Mouse (Mus musculus) MEL (cell line): Measurements from ENCODE around the gene Arfip1. TPM values are rescaled to one million over a fixed set of nuclear protein-coding genes. Genes with fewer than 3 reads are reported as not detected.
A peak's percentile ranks its signal among the peaks of the same experiment; 100 is the strongest.

Experiments
- DNase-seq: peaks from one replicate; pipeline ENCODE4 v3.0.0; 2011; ENCODE audit warnings: low read depth, low spot score
- H3K27ac ChIP-seq: 2 replicates; pipeline ENCODE4 v1.5.1; 2012; ENCODE audit warnings: low read depth, mild to moderate bottlenecking, control low read depth, low read length, moderate library complexity; ENCODE audit not compliant: control insufficient read depth
- H3K27me3 ChIP-seq, 2 experiments: fragments of 150-350 bp in 1 of 2; sonication (generic) in 1 of 2; 2 replicates each; pipeline ENCODE4 v1.6.1; 2012; ENCODE audit warnings: low read length in 2 of 2, mild to moderate bottlenecking in 2 of 2, improper control_type of control experiment in 1 of 2, moderate library complexity in 1 of 2; ENCODE audit not compliant: insufficient read depth in 2 of 2, control insufficient read depth in 1 of 2
- H3K36me3 ChIP-seq, 2 experiments: 2 replicates each; pipeline ENCODE4 v1.6.1; 2012 to 2014; ENCODE audit warnings: low read length in 2 of 2, improper control_type of control experiment in 1 of 2, inconsistent platforms in 1 of 2, mild to moderate bottlenecking in 1 of 2; ENCODE audit not compliant: insufficient read depth in 2 of 2, control insufficient read depth in 1 of 2
- H3K4me1 ChIP-seq, 2 experiments: fragments of 150-350 bp in 1 of 2; sonication (generic) in 1 of 2; 2 replicates each; pipeline ENCODE4 v1.6.1; 2012; ENCODE audit warnings: low read length in 2 of 2, improper control_type of control experiment in 1 of 2, mild to moderate bottlenecking in 1 of 2; ENCODE audit not compliant: insufficient read depth in 2 of 2, control insufficient read depth in 1 of 2
- H3K4me3 ChIP-seq, 2 experiments: fragments of 150-350 bp in 1 of 2; sonication (generic) in 1 of 2; 2 replicates each; pipeline ENCODE4 v1.5.1; 2012; ENCODE audit warnings: low read depth in 2 of 2, low read length in 2 of 2, mild to moderate bottlenecking in 2 of 2, moderate library complexity in 2 of 2, control low read depth in 1 of 2, improper control_type of control experiment in 1 of 2; ENCODE audit not compliant: control insufficient read depth in 1 of 2, insufficient read depth in 1 of 2
- H3K79me2 ChIP-seq: 2 replicates; pipeline ENCODE4 v1.6.1; 2012; ENCODE audit warnings: mild to moderate bottlenecking, low read length, moderate library complexity; ENCODE audit not compliant: control insufficient read depth, poor library complexity, insufficient read depth
- H3K9ac ChIP-seq: 2 replicates; pipeline ENCODE4 v1.6.1; 2012; ENCODE audit warnings: low read depth, mild to moderate bottlenecking, control low read depth, low read length, moderate library complexity; ENCODE audit not compliant: control insufficient read depth, poor library complexity, severe bottlenecking
- H3K9me3 ChIP-seq: fragments of 150-350 bp; sonication (generic); replicated peaks from 2 replicates; pipeline ENCODE4 v1.6.1; 2012; ENCODE audit warnings: mild to moderate bottlenecking, low read length, improper control_type of control experiment, moderate library complexity; ENCODE audit not compliant: insufficient read depth
- CTCF ChIP-seq, 3 experiments: IDR thresholded peaks in 2 of 3; conservative IDR thresholded peaks in 1 of 3; 2 replicates each; pipeline ENCODE4 v1.5.1; 2011 to 2012; ENCODE audit warnings: low read length in 3 of 3, low read depth in 2 of 3, mild to moderate bottlenecking in 2 of 3, improper control_type of control experiment in 1 of 3, inconsistent platforms in 1 of 3, mixed read lengths in 1 of 3, moderate library complexity in 1 of 3; ENCODE audit not compliant: control insufficient read depth in 1 of 3, insufficient read depth in 1 of 3, poor library complexity in 1 of 3, severe bottlenecking in 1 of 3
- ELF1 ChIP-seq: IDR thresholded peaks from 2 replicates; pipeline ENCODE4 v1.6.1; 2014; ENCODE audit warnings: low read depth, mild to moderate bottlenecking, inconsistent platforms, low read length, improper control_type of control experiment, moderate library complexity
- EP300 ChIP-seq, 2 experiments: IDR thresholded peaks; 2 replicates each; pipeline ENCODE4 v1.6.1; 2011; ENCODE audit warnings: improper control_type of control experiment in 2 of 2, low read length in 2 of 2, low read depth in 1 of 2, mild to moderate bottlenecking in 1 of 2
- GABPA ChIP-seq: IDR thresholded peaks from 2 replicates; pipeline ENCODE4 v1.6.1; 2012; ENCODE audit warnings: low read depth, mild to moderate bottlenecking, inconsistent platforms, low read length, improper control_type of control experiment, moderate library complexity
- GATA1 ChIP-seq: IDR thresholded peaks from 2 replicates; pipeline ENCODE4 v1.6.1; 2011; ENCODE audit warnings: low read depth, low read length, improper control_type of control experiment
- JUND ChIP-seq: IDR thresholded peaks from 2 replicates; pipeline ENCODE4 v1.6.1; 2011; ENCODE audit warnings: low read depth, mild to moderate bottlenecking, improper control_type of control experiment, low read length
- MAFK ChIP-seq: IDR thresholded peaks from 2 replicates; pipeline ENCODE4 v1.6.1; 2011; ENCODE audit warnings: low read depth, mild to moderate bottlenecking, low read length, improper control_type of control experiment, borderline replicate concordance
- MAX ChIP-seq: IDR thresholded peaks from 2 replicates; pipeline ENCODE4 v1.6.1; 2011; ENCODE audit warnings: low read length, improper control_type of control experiment
- MAZ ChIP-seq: IDR thresholded peaks from 2 replicates; pipeline ENCODE4 v1.6.1; 2012; ENCODE audit warnings: low read depth, mild to moderate bottlenecking, inconsistent platforms, low read length, improper control_type of control experiment
- MXI1 ChIP-seq: IDR thresholded peaks from 2 replicates; pipeline ENCODE4 v1.6.1; 2011; ENCODE audit warnings: mild to moderate bottlenecking, low read depth, low read length, improper control_type of control experiment
- MYB ChIP-seq: IDR thresholded peaks from 2 replicates; pipeline ENCODE4 v1.6.1; 2011; ENCODE audit warnings: mild to moderate bottlenecking, low read depth, low read length, improper control_type of control experiment
- MYC ChIP-seq: IDR thresholded peaks from 2 replicates; pipeline ENCODE4 v1.6.1; 2011; ENCODE audit warnings: low read depth, mild to moderate bottlenecking, low read length, improper control_type of control experiment, moderate library complexity
- NELFE ChIP-seq: IDR thresholded peaks from 2 replicates; pipeline ENCODE4 v1.6.1; 2011; ENCODE audit warnings: low read depth, low read length, improper control_type of control experiment
- NRF1 ChIP-seq: IDR thresholded peaks from 2 replicates; pipeline ENCODE4 v1.6.1; 2014; ENCODE audit warnings: low read depth, mild to moderate bottlenecking, inconsistent platforms, low read length, improper control_type of control experiment, moderate library complexity; ENCODE audit not compliant: poor library complexity, insufficient read depth, severe bottlenecking
- POLR2AphosphoS2 ChIP-seq: IDR thresholded peaks from 2 replicates; pipeline ENCODE4 v1.6.1; 2011; ENCODE audit warnings: low read length, improper control_type of control experiment
- POLR2AphosphoS5 ChIP-seq: IDR thresholded peaks from 2 replicates; pipeline ENCODE4 v1.6.1; 2012; ENCODE audit warnings: low read depth, borderline replicate concordance, mild to moderate bottlenecking, inconsistent platforms, low read length, moderate library complexity, mixed read lengths
- RAD21 ChIP-seq: IDR thresholded peaks from 2 replicates; pipeline ENCODE4 v1.6.1; 2011; ENCODE audit warnings: mild to moderate bottlenecking, low read depth, low read length, improper control_type of control experiment
- RCOR1 ChIP-seq: IDR thresholded peaks from 2 replicates; pipeline ENCODE4 v1.6.1; 2012; ENCODE audit warnings: low read depth, mild to moderate bottlenecking, inconsistent platforms, low read length, improper control_type of control experiment
- SIN3A ChIP-seq: IDR thresholded peaks from 2 replicates; pipeline ENCODE4 v1.6.1; 2012; ENCODE audit warnings: low read length, improper control_type of control experiment, inconsistent platforms
- TAL1 ChIP-seq: IDR thresholded peaks from 2 replicates; pipeline ENCODE4 v1.6.1; 2012; ENCODE audit warnings: mild to moderate bottlenecking, inconsistent platforms, low read length, moderate library complexity, mixed read lengths
- TCF12 ChIP-seq: IDR thresholded peaks from 2 replicates; pipeline ENCODE4 v1.6.1; 2014; ENCODE audit warnings: low read depth, mild to moderate bottlenecking, inconsistent platforms, low read length, improper control_type of control experiment, moderate library complexity
- USF1 ChIP-seq: IDR thresholded peaks from 2 replicates; pipeline ENCODE4 v1.6.1; 2014; ENCODE audit warnings: low read depth, mild to moderate bottlenecking, inconsistent platforms, low read length, improper control_type of control experiment, moderate library complexity
- USF2 ChIP-seq, 2 experiments: IDR thresholded peaks; 2 replicates each; pipeline ENCODE4 v1.6.1; 2011 to 2012; ENCODE audit warnings: improper control_type of control experiment in 2 of 2, low read length in 2 of 2, borderline replicate concordance in 1 of 2, inconsistent platforms in 1 of 2, low read depth in 1 of 2, mild to moderate bottlenecking in 1 of 2; ENCODE audit not compliant: insufficient read depth in 1 of 2
- ZC3H11A ChIP-seq: IDR thresholded peaks from 2 replicates; pipeline ENCODE4 v1.6.1; 2012; ENCODE audit warnings: low read depth, mild to moderate bottlenecking, inconsistent platforms, low read length, improper control_type of control experiment
- ZKSCAN1 ChIP-seq: IDR thresholded peaks from 2 replicates; pipeline ENCODE4 v1.6.1; 2012; ENCODE audit warnings: low read depth, mild to moderate bottlenecking, inconsistent platforms, low read length, improper control_type of control experiment, moderate library complexity
- ZMIZ1 ChIP-seq: IDR thresholded peaks from 2 replicates; pipeline ENCODE4 v1.6.1; 2012; ENCODE audit warnings: low read depth, mild to moderate bottlenecking, inconsistent platforms, low read length, improper control_type of control experiment, moderate library complexity
- polyA plus RNA-seq, 2 experiments: library from polyadenylated mRNA; stranded (reverse) in 1 of 2; unstranded in 1 of 2; fragments of >175 nt in 1 of 2; fragments of >200 nt in 1 of 2; gene quantifications; 2 replicates each; pipeline versions ENCODE4 v1.2.1 to v1.2.4; 2012; ENCODE audit warnings: low replicate concordance in 2 of 2, low read depth in 1 of 2; ENCODE audit not compliant: insufficient read length in 2 of 2, insufficient read depth in 1 of 2, missing spikeins in 1 of 2
- total RNA-seq: library from RNA; depleted of rRNA; stranded (reverse); fragments of 300-350 nt; gene quantifications from 2 replicates; pipeline ENCODE4 v1.2.3, GENCODE M21; 2012

Arfip1 gene
- total and polyA plus RNA-seq, 3 experiments, result 12.5 to 15.4 TPM; not detected in 1

DNA sequence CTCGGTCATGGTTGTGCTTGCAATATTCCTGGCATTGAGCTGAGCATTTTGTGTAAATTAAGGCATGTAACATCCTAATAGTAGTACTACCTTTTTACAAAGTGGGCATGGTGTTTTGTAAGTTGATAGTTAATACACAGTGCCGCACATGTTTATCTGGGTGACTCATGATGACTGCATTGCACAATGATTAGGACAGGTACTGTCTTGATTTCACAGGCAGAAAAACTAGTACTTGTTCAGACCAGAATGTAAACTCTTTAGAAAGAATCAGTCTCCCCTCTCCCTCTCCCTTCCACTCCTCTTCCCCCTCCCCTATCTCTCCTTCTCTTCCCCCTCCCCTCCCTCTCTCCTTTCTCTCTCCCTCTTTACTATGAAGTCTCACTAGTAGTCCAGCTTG, 20.3 kb upstream of the Arfip1 start:
- Histone ChIP-seq H3K27me3 (no peaks in the 10 kb centered on the region), H3K9me3 (no peaks in the 10 kb centered on the region), H3K79me2 (no peaks in the 10 kb centered on the region)
- DNase-seq, result peak; percentile 44
- TF ChIP-seq MYB (no peak), MAFK (no peak), ELF1 (no peak), RCOR1 (no peak), MYC (peak; percentile 55; the same call in 1 of the 2 replicates), POLR2AphosphoS5 (no peak), NRF1 (no peak), SIN3A (0 out of 2 replicates have a peak, but pooled peaks have one; percentile 16), EP300 (IDR thresholded peaks at IDR 0.05; ENCODE audit: low read depth in 1 of 2, low read length in 2 of 2) (peak; percentile 8 to 59), GATA1 (peak; percentile 51; the same call in 1 of the 2 replicates)
- TF ChIP-seq, all 39 proteins: peak for 4
- H3K4me1 ChIP-seq, result peaks cover 6 to 28% of the 10 kb centered on the region in 2 experiments
- no peak overlapping the region for H3K4me3 ChIP-seq
- no peak overlapping the region for H3K9ac ChIP-seq
- peaks cover 0 to 28% of the 10 kb centered on the region in 2 experiments; a peak in 2 of 4 replicates for H3K36me3 ChIP-seq
- H3K27ac ChIP-seq, result no peak overlapping the region

DNA sequence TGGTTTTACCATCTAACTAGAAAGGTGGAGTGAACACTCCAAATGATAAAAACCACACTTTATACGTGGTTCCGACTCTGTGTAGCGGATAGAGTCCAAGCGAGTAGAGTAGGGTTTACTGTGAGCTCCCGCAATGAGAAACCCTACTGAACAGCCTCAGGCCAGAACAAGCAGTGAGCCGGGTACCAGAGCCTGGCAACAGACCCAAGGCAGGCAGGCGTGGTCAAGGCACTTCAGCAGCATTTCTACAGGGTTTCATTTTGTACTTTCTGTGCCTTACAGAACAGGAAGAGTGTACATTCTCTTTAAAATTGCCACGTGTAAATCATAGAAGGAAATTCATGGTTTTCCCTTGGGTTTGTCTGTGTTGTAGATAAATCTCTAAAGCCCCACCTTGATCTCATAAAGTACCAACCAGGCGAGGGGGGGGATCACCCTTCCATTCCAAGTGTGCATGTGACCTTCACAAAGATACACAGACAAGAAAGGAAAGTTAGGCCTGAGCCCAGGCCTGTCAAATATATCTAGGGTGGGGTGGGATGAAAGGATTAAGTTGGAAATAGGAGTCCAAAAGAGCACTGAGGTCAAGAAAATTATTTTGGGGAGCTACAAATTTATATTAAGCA, 19.6 kb upstream of the Arfip1 start:
- H3K79me2 ChIP-seq, result no peaks in the 10 kb centered on the region
- H3K9me3 ChIP-seq, result no peaks in the 10 kb centered on the region
- DNase-seq, result no peak
- H3K27ac ChIP-seq, result no peak overlapping the region
- H3K4me3 ChIP-seq, result no peak overlapping the region
- H3K9ac ChIP-seq, result no peak overlapping the region
- no peaks in the 10 kb centered on the region for H3K27me3 ChIP-seq
- TF ChIP-seq TAL1 (no peak), ZMIZ1 (no peak), NELFE (no peak), RAD21 (no peak), CTCF (IDR thresholded peaks at IDR 0.05 in 2 of 3, conservative IDR thresholded peaks at IDR 0.05 in 1 of 3; ENCODE audit: control insufficient read depth in 1 of 3, insufficient read depth in 1 of 3, low read depth in 2 of 3, low read length in 3 of 3, poor library complexity in 1 of 3, severe bottlenecking in 1 of 3) (no peak), ZC3H11A (no peak), TCF12 (no peak), ZKSCAN1 (no peak), SIN3A (0 out of 2 replicates have a peak, but pooled peaks have one; percentile 8), POLR2AphosphoS2 (no peak), JUND (no peak), GATA1 (no peak), MXI1 (no peak), MAZ (no peak), GABPA (no peak), MAX (no peak; the same call in 1 of the 2 replicates), USF1 (peak; percentile 69), USF2 (IDR thresholded peaks at IDR 0.05; ENCODE audit: borderline replicate concordance in 1 of 2, insufficient read depth in 1 of 2, low read depth in 1 of 2, low read length in 2 of 2) (no peak)
- peaks cover 6 to 28% of the 10 kb centered on the region in 2 experiments for H3K4me1 ChIP-seq
- peaks cover 0 to 28% of the 10 kb centered on the region in 2 experiments; a peak in 2 of 4 replicates for H3K36me3 ChIP-seq
